Mouse (Mus musculus) neural tube, embryonic 15.5 days (tissue): ENCODE measurements at regions not wholly inside any gene's neighbourhood (a gene's known extent, or its start where the extent isn't known, plus 50 kb on each side); places are given as distances from the start of the nearest gene placed in this dataset.
A peak's percentile ranks its signal among the peaks of the same experiment; 100 is the strongest.

ENCODE experiments used
- ATAC-seq: fragments of 200-750 bp; cut with Nextera tagmentation; 2 replicates; pipeline ENCODE4 v1.8.0; 2017; ENCODE audit warnings: mild to moderate bottlenecking, moderate TSS enrichment, moderate library complexity; ENCODE audit not compliant: low FRiP score
- H3K27ac ChIP-seq: fragments of 300-500 bp; sonication (generic); replicated peaks from 2 replicates; pipeline ENCODE4 v1.5.1; 2015; ENCODE audit warnings: mild to moderate bottlenecking, inconsistent platforms
- H3K27me3 ChIP-seq: fragments of 300-500 bp; sonication (generic); replicated peaks from 2 replicates; pipeline ENCODE4 v1.6.1; 2015; ENCODE audit warnings: inconsistent platforms
- H3K36me3 ChIP-seq: fragments of 300-500 bp; sonication (generic); 2 replicates; pipeline ENCODE4 v1.6.1; 2015; ENCODE audit warnings: inconsistent platforms
- H3K4me1 ChIP-seq: fragments of 300-500 bp; sonication (generic); 2 replicates; pipeline ENCODE4 v1.6.1; 2015; ENCODE audit warnings: inconsistent platforms
- H3K4me2 ChIP-seq: fragments of 300-500 bp; sonication (generic); 2 replicates; pipeline ENCODE4 v1.6.1; 2015; ENCODE audit warnings: inconsistent platforms, mild to moderate bottlenecking, moderate library complexity
- H3K4me3 ChIP-seq: fragments of 300-500 bp; sonication (generic); replicated peaks from 2 replicates; pipeline ENCODE4 v1.5.1; 2015; ENCODE audit warnings: mild to moderate bottlenecking, inconsistent platforms
- H3K9ac ChIP-seq: fragments of 300-500 bp; sonication (generic); replicated peaks from 2 replicates; pipeline ENCODE4 v1.6.1; 2015; ENCODE audit warnings: mild to moderate bottlenecking, inconsistent platforms
- H3K9me3 ChIP-seq: fragments of 300-500 bp; sonication (generic); replicated peaks from 2 replicates; pipeline ENCODE4 v1.6.1; 2016; ENCODE audit warnings: inconsistent platforms
- WGBS: fragments of 180-500 bp; shearing (Covaris S2); methylation state at CpG from one replicate; pipeline ENCODE4 v1.1.7; 2015; ENCODE audit warnings: mixed read lengths; 5-methylcytosine and 5-hydroxymethylcytosine counted together

GRCm38 (mm10) chr5:116897391-116897790, 218.5 kb downstream of the Suds3 start:
- no peak overlapping the region for H3K4me2 ChIP-seq
- WGBS, result 86% methylated on average over 5 of the region's 5 CpGs
- H3K36me3 ChIP-seq, result no peaks in the 10 kb centered on the region
- no peak overlapping the region for H3K27ac ChIP-seq
- no peak for ATAC-seq
- no peak overlapping the region for H3K9ac ChIP-seq
- peaks cover 14% of the 10 kb centered on the region for H3K4me1 ChIP-seq
- no peak overlapping the region for H3K4me3 ChIP-seq
- H3K27me3 ChIP-seq, result no peaks in the 10 kb centered on the region
- no peaks in the 10 kb centered on the region for H3K9me3 ChIP-seq

DNA sequence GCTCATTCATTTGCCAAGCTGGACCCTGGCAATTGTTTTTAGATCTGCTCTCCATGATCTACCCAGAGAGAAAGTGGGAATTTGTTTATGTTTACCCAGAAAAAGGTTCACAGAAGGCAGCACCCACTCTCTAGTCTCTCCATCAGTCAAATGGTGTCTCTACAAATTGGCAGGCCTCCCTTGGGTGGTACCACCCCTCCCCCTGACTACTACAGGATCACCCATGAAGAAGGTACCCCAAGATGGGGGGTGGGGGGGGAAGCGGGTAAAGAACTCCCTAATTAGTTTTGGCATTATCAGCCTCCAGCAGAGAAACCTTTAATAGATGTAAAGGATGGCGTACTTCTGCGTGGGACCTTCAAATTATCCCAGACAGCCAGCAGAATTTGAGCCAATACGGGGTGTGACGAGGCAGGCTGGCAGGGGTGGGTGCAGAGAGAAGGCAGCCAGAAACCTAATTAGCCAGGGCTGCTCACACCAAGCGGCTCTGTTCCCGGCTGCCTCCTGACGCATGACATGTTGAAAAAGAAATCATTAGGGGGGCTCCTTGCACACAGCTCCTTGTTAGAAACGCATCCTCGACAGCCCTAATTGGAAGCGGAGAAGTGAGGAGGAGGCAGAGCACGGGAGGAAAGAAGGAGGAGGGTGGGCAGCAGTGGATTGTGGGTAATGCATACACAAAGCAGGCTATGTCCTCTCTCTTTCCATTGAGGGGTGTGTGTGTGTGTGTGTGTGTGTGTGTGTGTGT, 220.7 kb downstream of the Suds3 start:
- peak; percentile 72 for ATAC-seq
- no peak overlapping the region for H3K9ac ChIP-seq
- H3K27ac ChIP-seq, result peak overlapping the region; percentile 41; the same call in 1 of the 2 replicates
- 39% methylated on average over 12 of the region's 12 CpGs for WGBS
- peak overlapping the region; percentile 33 for H3K4me2 ChIP-seq
- H3K4me3 ChIP-seq, result no peak overlapping the region
- no peaks in the 10 kb centered on the region for H3K27me3 ChIP-seq
- peaks cover 14% of the 10 kb centered on the region for H3K4me1 ChIP-seq
- no peaks in the 10 kb centered on the region for H3K9me3 ChIP-seq
- H3K36me3 ChIP-seq, result no peaks in the 10 kb centered on the region

- 80% methylated on average over 6 of the region's 6 CpGs for WGBS
- H3K4me2 ChIP-seq, result no peak overlapping the region
- ATAC-seq, result no peak
- H3K36me3 ChIP-seq, result no peaks in the 10 kb centered on the region
- H3K27ac ChIP-seq, result no peak overlapping the region
- H3K4me1 ChIP-seq, result peaks cover 14% of the 10 kb centered on the region
- H3K27me3 ChIP-seq, result no peaks in the 10 kb centered on the region
- no peak overlapping the region for H3K9ac ChIP-seq
- no peak overlapping the region for H3K4me3 ChIP-seq
- no peaks in the 10 kb centered on the region for H3K9me3 ChIP-seq
These were observed 221.3 kb downstream of the Suds3 start for GRCm38 (mm10) chr5:116894575-116894974.

DNA sequence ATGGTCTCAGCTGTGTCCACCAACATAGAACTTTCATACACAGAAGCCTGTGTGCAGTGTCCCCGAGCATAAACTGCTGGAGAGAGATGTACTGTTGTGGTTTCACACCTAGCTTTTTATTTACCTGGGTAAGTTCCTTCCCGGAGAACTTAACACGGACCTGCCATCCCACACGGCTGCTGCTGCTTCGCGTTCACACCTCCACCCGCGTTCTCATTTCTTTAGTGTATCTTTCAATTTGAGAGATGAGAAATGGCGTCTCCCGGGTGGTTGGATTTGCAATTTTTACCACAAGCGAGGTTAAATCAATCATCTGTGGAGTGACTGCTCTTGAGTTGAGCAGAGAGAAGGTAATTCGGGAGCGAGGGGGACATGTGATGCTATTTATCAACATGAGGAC, 223.0 kb downstream of the Suds3 start:
- no peak overlapping the region for H3K9ac ChIP-seq
- no peak for ATAC-seq
- no peaks in the 10 kb centered on the region for H3K36me3 ChIP-seq
- no peaks in the 10 kb centered on the region for H3K9me3 ChIP-seq
- H3K4me3 ChIP-seq, result no peak overlapping the region
- H3K4me1 ChIP-seq, result peaks cover 23% of the 10 kb centered on the region
- H3K27ac ChIP-seq, result no peak overlapping the region
- no peaks in the 10 kb centered on the region for H3K27me3 ChIP-seq
- WGBS, result 76% methylated on average over 13 of the region's 13 CpGs
- no peak overlapping the region for H3K4me2 ChIP-seq

DNA sequence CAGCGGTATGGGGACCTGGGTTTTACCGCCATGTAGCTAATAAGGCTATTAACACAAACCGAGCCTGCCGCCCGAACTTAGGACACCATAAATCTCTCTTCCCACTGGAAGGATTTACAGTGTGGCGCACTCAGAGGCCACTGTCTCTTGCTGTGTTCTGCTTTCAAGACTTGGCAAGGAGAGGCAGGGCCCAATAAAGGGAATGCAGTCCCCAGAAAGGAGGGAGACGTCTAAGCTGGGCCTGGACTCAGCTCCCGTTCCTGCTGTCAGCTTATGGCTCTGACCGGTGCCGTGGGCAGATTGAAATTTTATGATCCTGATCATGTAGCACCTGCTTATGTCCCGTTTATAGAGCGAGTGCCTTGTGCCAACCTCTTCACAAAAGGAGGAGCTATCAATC, 226.7 kb downstream of the Suds3 start:
- Histone ChIP-seq H3K27ac (no peak overlapping the region; the same call in 1 of the 2 replicates), H3K4me2 (no peak overlapping the region), H3K4me1 (peaks cover 28% of the 10 kb centered on the region), H3K9me3 (no peaks in the 10 kb centered on the region), H3K27me3 (no peaks in the 10 kb centered on the region), H3K4me3 (no peak overlapping the region), H3K9ac (no peak overlapping the region), H3K36me3 (no peaks in the 10 kb centered on the region)
- peak; percentile 53; the same call in 1 of the 2 replicates for ATAC-seq
- WGBS, result 17% methylated on average over 12 of the region's 12 CpGs

DNA sequence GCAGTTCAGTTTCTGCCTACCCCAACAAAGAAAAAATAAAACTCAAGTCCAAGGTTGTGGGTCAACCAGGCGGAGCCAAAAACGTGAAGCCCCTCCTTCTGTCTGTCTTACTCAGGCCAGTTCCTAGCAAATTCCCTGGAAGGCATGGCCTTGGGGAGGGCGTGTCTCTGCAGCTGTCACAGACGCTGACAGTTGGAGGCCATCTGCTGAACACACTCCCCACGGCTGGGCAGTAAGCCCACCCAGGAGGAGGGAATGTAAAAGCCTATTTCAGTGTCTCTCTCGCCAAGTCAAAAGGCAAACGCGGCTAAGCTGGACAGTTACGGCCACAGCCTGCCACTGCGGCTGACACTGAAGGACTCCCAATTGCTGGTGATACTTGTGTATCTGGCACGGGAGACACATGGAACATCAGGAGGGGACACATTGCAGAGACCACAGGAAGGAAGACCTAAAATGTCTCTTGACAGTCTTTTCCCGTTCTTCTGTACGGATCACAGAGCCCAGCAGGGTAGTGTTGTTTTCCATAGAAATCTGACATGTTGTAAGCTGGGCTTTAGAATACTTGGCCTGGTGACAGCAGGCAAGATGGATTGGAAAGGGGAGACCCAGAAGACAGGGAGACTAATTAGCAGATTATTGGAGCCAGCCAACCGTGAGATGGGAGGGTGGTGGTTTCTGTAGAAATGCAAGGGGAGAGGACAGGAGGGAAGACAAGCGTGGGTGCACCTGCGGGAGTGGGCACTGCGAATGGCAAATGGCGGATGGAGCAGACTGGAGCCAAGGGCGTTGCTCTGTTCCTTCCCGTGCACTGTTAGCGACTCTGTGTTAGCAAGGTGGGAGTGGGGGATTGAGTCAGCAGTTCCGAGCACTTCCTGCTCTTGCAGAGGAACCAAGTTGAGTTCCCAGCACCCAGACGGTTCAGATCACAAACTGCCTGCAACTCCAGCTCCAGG, 229.5 kb downstream of the Suds3 start:
- Histone ChIP-seq H3K4me1 (peaks cover 22% of the 10 kb centered on the region), H3K4me3 (no peak overlapping the region), H3K9ac (no peak overlapping the region), H3K27ac (peak overlapping the region; percentile 45; the same call in 1 of the 2 replicates), H3K9me3 (no peaks in the 10 kb centered on the region), H3K27me3 (no peaks in the 10 kb centered on the region), H3K4me2 (no peak overlapping the region), H3K36me3 (no peaks in the 10 kb centered on the region)
- ATAC-seq, result no peak
- 40% methylated on average over 23 of the region's 23 CpGs for WGBS

GRCm38 (mm10) chr5:116879761-116880160, 236.2 kb downstream of the Suds3 start:
- H3K27ac ChIP-seq, result no peak overlapping the region
- 83% methylated on average over 2 of the region's 2 CpGs for WGBS
- no peak overlapping the region for H3K4me3 ChIP-seq
- H3K9me3 ChIP-seq, result no peaks in the 10 kb centered on the region
- no peaks in the 10 kb centered on the region for H3K4me1 ChIP-seq
- no peak overlapping the region for H3K9ac ChIP-seq
- no peaks in the 10 kb centered on the region for H3K36me3 ChIP-seq
- H3K27me3 ChIP-seq, result no peaks in the 10 kb centered on the region
- H3K4me2 ChIP-seq, result no peak overlapping the region
- ATAC-seq, result no peak

- no peak overlapping the region for H3K4me3 ChIP-seq
- H3K27ac ChIP-seq, result no peak overlapping the region
- H3K4me2 ChIP-seq, result no peak overlapping the region
- H3K9ac ChIP-seq, result no peak overlapping the region
- no peaks in the 10 kb centered on the region for H3K36me3 ChIP-seq
- H3K4me1 ChIP-seq, result no peaks in the 10 kb centered on the region
- ATAC-seq, result no peak
- no peaks in the 10 kb centered on the region for H3K27me3 ChIP-seq
- 65% methylated on average over 2 of the region's 2 CpGs for WGBS
- H3K9me3 ChIP-seq, result no peaks in the 10 kb centered on the region
These were observed 241.0 kb downstream of the Suds3 start for GRCm38 (mm10) chr5:116874941-116875340.

DNA sequence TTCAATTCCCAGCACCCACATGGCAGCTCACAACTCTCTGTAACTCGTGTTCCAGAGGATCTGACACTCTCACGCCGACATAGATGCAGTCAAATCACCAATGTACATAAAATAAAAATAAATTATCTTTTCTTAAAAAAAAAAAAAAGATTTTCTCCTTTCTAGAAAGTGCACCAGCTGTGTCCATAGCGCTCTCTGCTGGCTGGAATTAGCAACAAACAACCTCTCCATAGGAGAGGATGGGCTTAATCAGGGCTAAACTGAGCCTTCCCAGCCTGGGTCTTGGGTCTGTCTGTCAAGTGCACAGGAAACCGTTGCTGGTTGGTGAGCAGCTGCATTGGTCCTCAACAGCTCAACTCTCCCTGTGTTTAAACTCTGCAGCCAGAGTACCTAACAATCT, 247.8 kb downstream of the Suds3 start:
- 81% methylated on average over 5 of the region's 5 CpGs for WGBS
- ATAC-seq, result no peak
- H3K4me1 ChIP-seq, result no peaks in the 10 kb centered on the region

GRCm38 (mm10) chr5:116864275-116864674, 251.6 kb downstream of the Suds3 start:
- Histone ChIP-seq H3K9ac (no peak overlapping the region), H3K36me3 (no peaks in the 10 kb centered on the region), H3K4me2 (no peak overlapping the region), H3K4me3 (no peak overlapping the region), H3K9me3 (no peaks in the 10 kb centered on the region), H3K27me3 (no peaks in the 10 kb centered on the region), H3K27ac (no peak overlapping the region), H3K4me1 (no peaks in the 10 kb centered on the region)
- WGBS, result 92% methylated on average over 11 of the region's 11 CpGs
- ATAC-seq, result no peak

More for the DNA sequence above, 247.8 kb downstream of the Suds3 start:
- Histone ChIP-seq H3K36me3 (no peaks in the 10 kb centered on the region), H3K27ac (no peak overlapping the region), H3K4me2 (no peak overlapping the region), H3K9me3 (no peaks in the 10 kb centered on the region), H3K27me3 (no peaks in the 10 kb centered on the region), H3K4me3 (no peak overlapping the region), H3K9ac (no peak overlapping the region)

GRCm38 (mm10) chr5:116852691-116853090, 261.1 kb upstream of the Srrm4 start:
- Histone ChIP-seq H3K36me3 (no peaks in the 10 kb centered on the region), H3K27me3 (no peaks in the 10 kb centered on the region), H3K9ac (no peak overlapping the region), H3K4me1 (peaks cover 17% of the 10 kb centered on the region), H3K4me3 (no peak overlapping the region), H3K4me2 (no peak overlapping the region), H3K9me3 (no peaks in the 10 kb centered on the region), H3K27ac (no peak overlapping the region)
- 60% methylated on average over 7 of the region's 7 CpGs for WGBS
- ATAC-seq, result no peak

DNA sequence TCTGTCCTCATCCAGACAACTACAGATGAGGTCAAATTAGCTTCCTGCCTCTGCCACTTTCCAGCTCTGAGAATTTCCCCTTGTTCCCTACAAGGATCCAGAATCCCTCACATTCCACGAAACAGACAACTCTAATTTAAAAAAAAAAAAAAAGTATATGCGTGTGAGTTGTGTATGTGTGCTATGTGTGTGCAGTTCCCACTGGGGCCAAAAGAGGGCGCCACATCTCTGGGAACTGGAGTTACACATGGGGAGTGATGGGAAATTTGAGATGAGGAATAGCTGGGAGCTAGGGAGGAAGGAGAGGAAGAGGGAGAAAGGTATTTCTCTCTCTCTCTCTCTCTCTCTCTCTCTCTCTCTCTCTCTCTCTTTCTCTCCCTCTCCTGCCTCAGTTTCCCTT, 240.3 kb upstream of the Srrm4 start:
- Histone ChIP-seq H3K9ac (no peak overlapping the region), H3K4me3 (no peak overlapping the region), H3K36me3 (no peaks in the 10 kb centered on the region), H3K27ac (no peak overlapping the region), H3K27me3 (0 out of 2 replicates have a peak, but pooled peaks cover 4% of the 10 kb centered on the region), H3K4me2 (no peak overlapping the region), H3K4me1 (no peaks in the 10 kb centered on the region), H3K9me3 (no peaks in the 10 kb centered on the region)
- no peak for ATAC-seq
- WGBS, result 81% methylated on average over 3 of the region's 3 CpGs
